Mouse (Mus musculus): ENCODE measurements around the gene Pitpnm1. TPM values are rescaled to one million over a fixed set of nuclear protein-coding genes. Genes with fewer than 3 reads are reported as not detected.

The Pitpnm1 gene
- polyA plus RNA-seq (2012; ENCODE audit: insufficient read depth, insufficient read length, missing spikeins): 72.3 and 86.7 TPM in 2 replicates

- no peak for TF ChIP-seq CTCF (IDR thresholded peaks at IDR 0.05; ENCODE audit: low read depth, low read length)
- no peak for TF ChIP-seq POLR2A (IDR thresholded peaks at IDR 0.05; ENCODE audit: borderline replicate concordance, low read depth, low read length)
- Histone ChIP-seq H3K4me1 (ENCODE audit: control insufficient read depth, insufficient read depth, low read length) (peaks cover 26% of the 10 kb centered on the region), H3K4me3 (ENCODE audit: insufficient read depth, low read length) (peak within 1 kb of the TSS; percentile 72), H3K27ac (ENCODE audit: insufficient read depth, low read depth, low read length) (peak within 1 kb of the TSS; percentile 54)
Observed at GRCm38 (mm10) chr19:4099837-4100717, at the start of gene Pitpnm1. Gene Pitpnm1 (plus strand): TSS chr19:4099998.

- Histone ChIP-seq H3K4me1 (ENCODE audit: control insufficient read depth, insufficient read depth, low read length) (0 out of 2 replicates have a peak, but pooled peaks cover 2% of the 10 kb centered on the region), H3K4me3 (ENCODE audit: insufficient read depth, low read length) (no peak overlapping the region)
- TF ChIP-seq POLR2A (IDR thresholded peaks at IDR 0.05; ENCODE audit: borderline replicate concordance, low read depth, low read length) (no peak), CTCF (IDR thresholded peaks at IDR 0.05; ENCODE audit: low read depth, low read length) (no peak)
Observed at GRCm38 (mm10) chr19:4051016-4051415, 48.8 kb upstream of the Pitpnm1 start.

GRCm38 (mm10) chr19:4051741-4052515 lies 47.9 kb upstream of the Pitpnm1 start:
- H3K4me1 ChIP-seq (ENCODE audit: control insufficient read depth, insufficient read depth, low read length): no peaks in the 10 kb centered on the region
- H3K4me3 ChIP-seq (ENCODE audit: insufficient read depth, low read length): no peak overlapping the region
- TF ChIP-seq CTCF (IDR thresholded peaks at IDR 0.05; ENCODE audit: low read depth, low read length) (peak; percentile 96), POLR2A (IDR thresholded peaks at IDR 0.05; ENCODE audit: borderline replicate concordance, low read depth, low read length) (no peak)
- H3K27ac ChIP-seq (ENCODE audit: insufficient read depth, low read depth, low read length): no peak overlapping the region

More at GRCm38 (mm10) chr19:4051016-4051415, 48.8 kb upstream of the Pitpnm1 start:
- no peak overlapping the region for H3K27ac ChIP-seq (ENCODE audit: insufficient read depth, low read depth, low read length)

GRCm38 (mm10) chr19:4052516-4053030 lies 47.2 kb upstream of the Pitpnm1 start:
- TF ChIP-seq CTCF (IDR thresholded peaks at IDR 0.05; ENCODE audit: low read depth, low read length) (no peak), POLR2A (IDR thresholded peaks at IDR 0.05; ENCODE audit: borderline replicate concordance, low read depth, low read length) (no peak)
- Histone ChIP-seq H3K4me3 (ENCODE audit: insufficient read depth, low read length) (no peak overlapping the region), H3K27ac (ENCODE audit: insufficient read depth, low read depth, low read length) (no peak overlapping the region), H3K4me1 (ENCODE audit: control insufficient read depth, insufficient read depth, low read length) (no peaks in the 10 kb centered on the region)

- H3K27ac ChIP-seq (ENCODE audit: insufficient read depth, low read depth, low read length): no peak overlapping the region
- H3K4me3 ChIP-seq (ENCODE audit: insufficient read depth, low read length): no peak overlapping the region
- H3K4me1 ChIP-seq (ENCODE audit: control insufficient read depth, insufficient read depth, low read length): no peaks in the 10 kb centered on the region
- TF ChIP-seq CTCF (IDR thresholded peaks at IDR 0.05; ENCODE audit: low read depth, low read length) (no peak), POLR2A (IDR thresholded peaks at IDR 0.05; ENCODE audit: borderline replicate concordance, low read depth, low read length) (no peak)
Observed at GRCm38 (mm10) chr19:4054613-4055012, 45.2 kb upstream of the Pitpnm1 start.

- H3K4me3 ChIP-seq (ENCODE audit: insufficient read depth, low read length): no peak overlapping the region
- H3K27ac ChIP-seq (ENCODE audit: insufficient read depth, low read depth, low read length): no peak overlapping the region
- TF ChIP-seq POLR2A (IDR thresholded peaks at IDR 0.05; ENCODE audit: borderline replicate concordance, low read depth, low read length) (no peak), CTCF (IDR thresholded peaks at IDR 0.05; ENCODE audit: low read depth, low read length) (no peak)
- H3K4me1 ChIP-seq (ENCODE audit: control insufficient read depth, insufficient read depth, low read length): no peaks in the 10 kb centered on the region
Observed at GRCm38 (mm10) chr19:4055216-4055946, 44.4 kb upstream of the Pitpnm1 start.

GRCm38 (mm10) chr19:4055947-4056693 lies 43.7 kb upstream of the Pitpnm1 start:
- H3K4me1 ChIP-seq (ENCODE audit: control insufficient read depth, insufficient read depth, low read length): peaks cover 2% of the 10 kb centered on the region; the same call in 1 of the 2 replicates
- no peak overlapping the region for H3K27ac ChIP-seq (ENCODE audit: insufficient read depth, low read depth, low read length)

GRCm38 (mm10) chr19:4056727-4057126 lies 43.1 kb upstream of the Pitpnm1 start:
- TF ChIP-seq POLR2A (IDR thresholded peaks at IDR 0.05; ENCODE audit: borderline replicate concordance, low read depth, low read length) (no peak), CTCF (IDR thresholded peaks at IDR 0.05; ENCODE audit: low read depth, low read length) (no peak)
- no peak overlapping the region for H3K4me3 ChIP-seq (ENCODE audit: insufficient read depth, low read length)
- H3K27ac ChIP-seq (ENCODE audit: insufficient read depth, low read depth, low read length): no peak overlapping the region
- H3K4me1 ChIP-seq (ENCODE audit: control insufficient read depth, insufficient read depth, low read length): peaks cover 3% of the 10 kb centered on the region; the same call in 1 of the 2 replicates

More at GRCm38 (mm10) chr19:4055947-4056693, 43.7 kb upstream of the Pitpnm1 start:
- H3K4me3 ChIP-seq (ENCODE audit: insufficient read depth, low read length): no peak overlapping the region
- TF ChIP-seq CTCF (IDR thresholded peaks at IDR 0.05; ENCODE audit: low read depth, low read length): no peak
- TF ChIP-seq POLR2A (IDR thresholded peaks at IDR 0.05; ENCODE audit: borderline replicate concordance, low read depth, low read length): no peak

All from bone marrow macrophage, adult 2 months (primary cell).